Mouse (Mus musculus): ENCODE measurements around the gene Zfp683. TPM values are rescaled to one million over a fixed set of nuclear protein-coding genes. Genes with fewer than 3 reads are reported as not detected.

Gene Zfp683
- polyA plus RNA-seq, 1 experiment = not detected

- Histone ChIP-seq H3K27ac (ENCODE audit: insufficient read depth, low read depth, low read length) (no peak overlapping the region), H3K4me3 (ENCODE audit: insufficient read depth, low read depth, low read length) (no peak overlapping the region; the same call in 1 of the 2 replicates), H3K4me1 (ENCODE audit: control insufficient read depth, insufficient read depth, low read length) (no peaks in the 10 kb centered on the region)
- 89% methylated on average over 7 of the region's 7 CpGs for WGBS
- TF ChIP-seq POLR2A (IDR thresholded peaks at IDR 0.05; ENCODE audit: insufficient read depth, low read depth, low read length) (no peak), CTCF (IDR thresholded peaks at IDR 0.05; ENCODE audit: insufficient read depth, low read depth, low read length) (no peak)
Measured at GRCm38 (mm10) chr4:134094004-134094564, 40.4 kb downstream of the Zfp683 start.

DNA sequence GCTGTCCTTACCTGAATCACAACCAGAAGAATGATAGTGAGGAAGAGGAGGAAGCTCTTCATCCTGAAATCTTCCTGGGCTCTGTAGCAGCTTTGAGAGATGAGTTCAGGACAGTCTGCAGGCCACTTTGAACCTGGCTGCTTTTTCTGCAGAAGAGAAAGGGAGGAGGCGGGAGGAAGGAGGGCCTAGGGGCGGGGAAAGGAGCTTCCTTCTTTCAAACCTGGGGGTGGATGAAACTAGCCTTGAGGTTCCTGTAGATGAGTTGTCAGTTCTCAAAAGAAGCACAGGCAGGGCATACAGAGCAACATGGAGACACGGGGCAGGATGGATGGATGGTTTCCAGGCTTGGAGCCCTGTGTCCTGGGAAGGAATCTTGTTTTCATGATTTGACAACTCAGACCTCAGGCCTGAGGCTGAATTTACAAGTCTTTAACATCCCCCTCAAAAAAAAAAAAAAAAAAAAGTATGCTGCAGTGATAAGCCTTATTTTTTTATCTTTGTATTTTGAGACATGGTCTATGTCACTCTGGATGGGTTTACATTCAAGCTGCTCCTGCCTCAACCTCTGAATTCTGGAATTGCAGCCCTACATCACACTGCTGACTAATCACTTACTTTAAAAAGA, 41.4 kb downstream of the Zfp683 start, which contains the start of gene Cd52:
Cd52 (minus strand) TSS at position 160 of the 625 bp plus-strand sequence.
- Histone ChIP-seq H3K27ac (ENCODE audit: insufficient read depth, low read depth, low read length) (no peak within 1 kb of the TSS), H3K4me3 (ENCODE audit: insufficient read depth, low read depth, low read length) (no peak within 1 kb of the TSS; the same call in 1 of the 2 replicates), H3K4me1 (ENCODE audit: control insufficient read depth, insufficient read depth, low read length) (no peaks in the 10 kb centered on the region)
- TF ChIP-seq CTCF (IDR thresholded peaks at IDR 0.05; ENCODE audit: insufficient read depth, low read depth, low read length) (no peak), POLR2A (IDR thresholded peaks at IDR 0.05; ENCODE audit: insufficient read depth, low read depth, low read length) (no peak)
- 72% methylated on average over 3 of the region's 3 CpGs for WGBS

- Histone ChIP-seq H3K27ac (ENCODE audit: insufficient read depth, low read depth, low read length) (no peak overlapping the region), H3K4me1 (ENCODE audit: control insufficient read depth, insufficient read depth, low read length) (no peaks in the 10 kb centered on the region), H3K4me3 (ENCODE audit: insufficient read depth, low read depth, low read length) (no peak overlapping the region)
- WGBS = 83% methylated on average over 3 of the region's 3 CpGs
- TF ChIP-seq POLR2A (IDR thresholded peaks at IDR 0.05; ENCODE audit: insufficient read depth, low read depth, low read length) = no peak
- no peak for TF ChIP-seq CTCF (IDR thresholded peaks at IDR 0.05; ENCODE audit: insufficient read depth, low read depth, low read length)
Measured at GRCm38 (mm10) chr4:134096120-134096519, 42.5 kb downstream of the Zfp683 start.

- Histone ChIP-seq H3K4me3 (ENCODE audit: insufficient read depth, low read depth, low read length) (no peak overlapping the region), H3K4me1 (ENCODE audit: control insufficient read depth, insufficient read depth, low read length) (no peaks in the 10 kb centered on the region), H3K27ac (ENCODE audit: insufficient read depth, low read depth, low read length) (no peak overlapping the region)
- 78% methylated on average over 5 of the region's 5 CpGs for WGBS
- TF ChIP-seq CTCF (IDR thresholded peaks at IDR 0.05; ENCODE audit: insufficient read depth, low read depth, low read length) (no peak), POLR2A (IDR thresholded peaks at IDR 0.05; ENCODE audit: insufficient read depth, low read depth, low read length) (no peak)
Measured at GRCm38 (mm10) chr4:134097015-134097608, 43.5 kb downstream of the Zfp683 start.

DNA sequence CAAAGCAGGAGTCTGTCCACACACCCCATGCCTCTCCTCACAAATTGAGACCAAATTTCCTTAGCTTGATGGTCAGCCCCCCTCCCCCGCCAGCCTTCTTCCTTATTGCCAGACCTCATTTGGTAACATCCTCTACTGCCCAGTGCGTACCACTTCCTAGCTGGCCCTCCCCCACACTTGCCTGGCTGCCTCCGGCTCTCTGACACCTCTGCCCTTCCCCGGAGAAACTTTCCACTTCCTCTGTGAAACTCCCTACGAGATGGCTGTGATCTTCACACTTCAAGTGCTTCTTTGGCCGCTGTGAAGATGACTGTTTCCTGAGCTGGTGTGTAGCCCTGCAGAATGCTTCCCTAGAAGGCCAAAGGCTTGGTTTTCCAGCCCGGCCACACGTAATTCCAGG, 45.0 kb downstream of the Zfp683 start:
- no peaks in the 10 kb centered on the region for H3K4me1 ChIP-seq (ENCODE audit: control insufficient read depth, insufficient read depth, low read length)
- WGBS = 71% methylated on average over 8 of the region's 8 CpGs
- no peak overlapping the region for H3K4me3 ChIP-seq (ENCODE audit: insufficient read depth, low read depth, low read length)
- H3K27ac ChIP-seq (ENCODE audit: insufficient read depth, low read depth, low read length) = peak overlapping the region; percentile 46
- no peak for TF ChIP-seq POLR2A (IDR thresholded peaks at IDR 0.05; ENCODE audit: insufficient read depth, low read depth, low read length)

GRCm38 (mm10) chr4:134100245-134100644, 46.6 kb downstream of the Zfp683 start:
- H3K4me1 ChIP-seq (ENCODE audit: control insufficient read depth, insufficient read depth, low read length) = no peaks in the 10 kb centered on the region; the same call in 1 of the 2 replicates
- 83% methylated on average over 4 of the region's 4 CpGs for WGBS
- TF ChIP-seq CTCF (IDR thresholded peaks at IDR 0.05; ENCODE audit: insufficient read depth, low read depth, low read length) = no peak
- no peak for TF ChIP-seq POLR2A (IDR thresholded peaks at IDR 0.05; ENCODE audit: insufficient read depth, low read depth, low read length)
- no peak overlapping the region for H3K4me3 ChIP-seq (ENCODE audit: insufficient read depth, low read depth, low read length)
- no peak overlapping the region for H3K27ac ChIP-seq (ENCODE audit: insufficient read depth, low read depth, low read length)

- Histone ChIP-seq H3K4me1 (ENCODE audit: control insufficient read depth, insufficient read depth, low read length) (no peaks in the 10 kb centered on the region; the same call in 1 of the 2 replicates), H3K4me3 (ENCODE audit: insufficient read depth, low read depth, low read length) (peak within 1 kb of the TSS; percentile 79), H3K27ac (ENCODE audit: insufficient read depth, low read depth, low read length) (no peak within 1 kb of the TSS)
- TF ChIP-seq POLR2A (IDR thresholded peaks at IDR 0.05; ENCODE audit: insufficient read depth, low read depth, low read length) = peak; percentile 43; the same call in 1 of the 2 replicates
- TF ChIP-seq CTCF (IDR thresholded peaks at IDR 0.05; ENCODE audit: insufficient read depth, low read depth, low read length) = no peak
- WGBS = 18% methylated on average over 34 of the region's 34 CpGs
Measured at GRCm38 (mm10) chr4:134101979-134102741, 48.5 kb downstream of the Zfp683 start, which contains the start of gene Ubxn11. Gene Ubxn11, plus strand, starts transcription at chr4:134102570.

GRCm38 (mm10) chr4:134102742-134103119, 49.1 kb downstream of the Zfp683 start:
- 2% methylated on average over 21 of the region's 21 CpGs for WGBS
- no peak for TF ChIP-seq CTCF (IDR thresholded peaks at IDR 0.05; ENCODE audit: insufficient read depth, low read depth, low read length)
- TF ChIP-seq POLR2A (IDR thresholded peaks at IDR 0.05; ENCODE audit: insufficient read depth, low read depth, low read length) = no peak

More at GRCm38 (mm10) chr4:134102742-134103119, 49.1 kb downstream of the Zfp683 start:
- H3K4me3 ChIP-seq (ENCODE audit: insufficient read depth, low read depth, low read length) = peak overlapping the region; percentile 79
- H3K27ac ChIP-seq (ENCODE audit: insufficient read depth, low read depth, low read length) = no peak overlapping the region
- peaks cover 2% of the 10 kb centered on the region for H3K4me1 ChIP-seq (ENCODE audit: control insufficient read depth, insufficient read depth, low read length)
